Mouse (Mus musculus): ENCODE data around the gene Hcar1. TPM values are rescaled to one million over a fixed set of nuclear protein-coding genes. Genes with fewer than 3 reads are reported as not detected.

Gene Hcar1
- total RNA-seq, 2 experiments from 2014 or later = 1.0 to 1.4 TPM

Other genes starting within 250 kb of the Hcar1 start
- 100 to 1,000 TPM; 126 to 133 TPM for gene Clip1, start 195.4 kb downstream of the Hcar1 start, total RNA-seq (2021)
- 10 to 100 TPM; 37.4 to 50.3 TPM for gene Zcchc8, start 158.9 kb downstream of the Hcar1 start, total RNA-seq (2021)
- 10 to 100 TPM; 78.6 to 87.1 TPM for gene Rsrc2, start 130.6 kb downstream of the Hcar1 start, total RNA-seq (2021)
- gene Kntc1, start 130.3 kb downstream of the Hcar1 start, total RNA-seq (2021) = 1 to 10 TPM in 1 of 2 experiments, under 1 TPM in 1; 0.83 to 1.3 TPM
- not detected for gene Hcar2, start 14.5 kb downstream of the Hcar1 start, total RNA-seq (2021)
- 10 to 100 TPM; 64.4 to 73.6 TPM for gene Denr, start 27.2 kb upstream of the Hcar1 start, total RNA-seq (2021)
- gene Gm43518, start 47.4 kb upstream of the Hcar1 start, total RNA-seq (2021) = under 1 TPM in 1 of 2 experiments, not detected in 1; 0.82 TPM
- gene Ccdc62, start 50.7 kb upstream of the Hcar1 start, total RNA-seq (2021) = 1 to 10 TPM; 3.1 to 3.7 TPM
- 10 to 100 TPM; 60.5 to 67.1 TPM for gene Hip1r, start 93.6 kb upstream of the Hcar1 start, total RNA-seq (2021)
- 10 to 100 TPM; 46.7 to 50.6 TPM for gene Vps37b, start 152.2 kb upstream of the Hcar1 start, total RNA-seq (2021)
- gene Abcb9, start 215.8 kb upstream of the Hcar1 start, total RNA-seq (2021) = 10 to 100 TPM; 54.8 to 62.4 TPM
- 10 to 100 TPM; 36.6 to 38.6 TPM for gene Ogfod2, start 232.3 kb upstream of the Hcar1 start, total RNA-seq (2021)
- gene Arl6ip4, start 236.1 kb upstream of the Hcar1 start, total RNA-seq (2021) = 10 to 100 TPM; 45.9 to 57.4 TPM

Data from left cerebral cortex, postnatal 25 days (tissue).